ENCODE assay signal across 18 mouse cellular contexts in the genomic region with DNA sequence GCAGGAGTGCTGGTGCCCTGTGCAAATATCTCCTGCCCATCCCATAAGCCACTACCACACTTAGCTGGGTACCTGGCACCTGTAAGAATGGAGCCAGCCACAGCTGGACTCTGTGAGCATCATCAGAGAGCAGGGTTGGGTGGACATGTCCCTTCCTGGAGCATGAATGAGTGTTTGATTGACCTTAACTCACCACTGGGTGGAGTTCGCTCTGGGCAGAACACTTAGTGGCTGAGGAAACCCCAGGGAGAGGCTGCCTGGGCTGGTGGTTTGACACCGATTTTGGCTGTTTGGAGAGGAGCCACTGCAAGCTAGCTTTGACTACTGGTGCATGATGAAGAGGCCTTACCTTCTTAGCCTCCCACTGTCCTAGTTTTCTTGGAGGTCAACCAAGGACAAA.
A peak's percentile ranks its signal among the peaks of the same experiment; 100 is the strongest.
DNase-seq lines count a peak whose midpoint lies in the region; ATAC-seq and TF ChIP-seq lines count a peak whose summit lies in the region.
"Had no signal": no experiment of that assay in that cellular context is flagged by ENCODE, and none has a peak within 500 bp of the region (broad histone marks: within the 10 kb centered on the region; RNA-seq: fewer than 3 reads in every experiment).

No protein-coding gene starts in this region.

- peak; percentile 3 to 28 for DNase-seq in cerebellum, postnatal 10 days
- DNase-seq in cerebellum, adult 11 months = no peak
- DNase-seq in kidney, adult 9 months = peak; percentile 4
- no peak for DNase-seq in kidney, adult 11 months
- no peak for DNase-seq in lung, postnatal 0 days (ENCODE audit: low spot score)
- no peak for DNase-seq in lung, adult 18-20 months
- DNase-seq in gastrocnemius, postnatal 25 days = peak; percentile 28
- no peak for DNase-seq in right cerebral cortex, postnatal 4 days
- DNase-seq: B cell, adult 2 months; cerebellum, adult 11-12 months; heart, postnatal 4 days had no signal

- H3K4me2 ChIP-seq in lung, postnatal 0 days (replicated peaks; ENCODE audit: low read depth, low read length) = no peak overlapping the region
- H3K4me2 ChIP-seq: forebrain, embryonic 15.5 days; heart, embryonic 11.5 days; kidney, embryonic 15.5 days; lung, embryonic 15.5 days had no signal

- 0 out of 2 replicates have a peak, but pooled peaks have one; percentile 12 for TF ChIP-seq CTCF in lung, postnatal 0 days (IDR thresholded peaks at IDR 0.05)

- no peaks in the 10 kb centered on the region for H3K9me3 ChIP-seq in lung, postnatal 0 days (ENCODE audit: low read length)
- H3K9me3 ChIP-seq: forebrain, embryonic 15.5 days; kidney, embryonic 15.5 days; lung, embryonic 15.5 days; megakaryocyte, embryonic 14.5 days had no signal

- no peak for TF ChIP-seq EP300 in lung, postnatal 0 days (IDR thresholded peaks at IDR 0.05)

- no peaks in the 10 kb centered on the region for H3K36me3 ChIP-seq in lung, postnatal 0 days (ENCODE audit: insufficient read depth, low read length)
- H3K36me3 ChIP-seq: forebrain, embryonic 15.5 days; kidney, embryonic 15.5 days; lung, embryonic 15.5 days had no signal

- no peak overlapping the region for H3K27ac ChIP-seq in lung, postnatal 0 days (ENCODE audit: low read length)
- H3K27ac ChIP-seq: forebrain, embryonic 15.5 days; kidney, embryonic 15.5 days; lung, embryonic 15.5 days had no signal

- no peaks in the 10 kb centered on the region for H3K27me3 ChIP-seq in lung, postnatal 0 days (replicated peaks; ENCODE audit: insufficient read depth, low read length)
- H3K27me3 ChIP-seq: forebrain, embryonic 15.5 days; kidney, embryonic 15.5 days; lung, embryonic 15.5 days; megakaryocyte, embryonic 14.5 days had no signal

- no peak overlapping the region for H3K9ac ChIP-seq in lung, postnatal 0 days (replicated peaks; ENCODE audit: low read depth)
- H3K9ac ChIP-seq: forebrain, embryonic 15.5 days; kidney, embryonic 15.5 days; lung, embryonic 15.5 days had no signal

- 49% methylated on average over 2 of the region's 2 CpGs for WGBS in lung, postnatal 0 days

- H3K4me3 ChIP-seq in lung, postnatal 0 days (ENCODE audit: low read depth, low read length) = no peak overlapping the region
- H3K4me3 ChIP-seq: erythroblast, embryonic 14.5 days; forebrain, embryonic 15.5 days; kidney, embryonic 15.5 days; lung, embryonic 15.5 days; megakaryocyte, embryonic 14.5 days had no signal

- H3K4me1 ChIP-seq in lung, postnatal 0 days (ENCODE audit: insufficient read depth, low read depth, low read length) = no peaks in the 10 kb centered on the region
- H3K4me1 ChIP-seq: forebrain, embryonic 15.5 days; kidney, embryonic 15.5 days; lung, embryonic 15.5 days; megakaryocyte, embryonic 14.5 days had no signal

- ATAC-seq in lung, postnatal 0 days = no peak
- ATAC-seq: forebrain, embryonic 15.5 days; hindbrain, embryonic 16.5 days had no signal

Comparison
In these comparisons a context has a peak if more than half of its experiments do, and no peak if none do; other contexts are left out.
1. DNase-seq: peak in cerebellum, postnatal 10 days (2 of 2), kidney, adult 9 months (single experiment) and gastrocnemius, postnatal 25 days (single experiment); none in cerebellum, adult 11 months (single experiment), kidney, adult 11 months (single experiment), lung, postnatal 0 days (single experiment), lung, adult 18-20 months (0 of 2) and right cerebral cortex, postnatal 4 days (single experiment).